Mouse (Mus musculus) heart, embryonic 10.5 days (tissue): ENCODE measurements around the gene Aspscr1. TPM values are rescaled to one million over a fixed set of nuclear protein-coding genes. Genes with fewer than 3 reads are reported as not detected.
"Not testable (repeated sequence)": the region's sequence is repeated elsewhere in the genome, so short reads cannot be mapped to it uniquely, and the experiment has no call there.

ENCODE experiments used
- DNase-seq: peaks from one replicate; pipeline ENCODE4 v3.0.0-alpha.2; 2017; ENCODE audit warnings: low spot score
- H3K27ac ChIP-seq: fragments of 300-500 bp; sonication (generic); 2 replicates; pipeline ENCODE4 v1.5.1; 2016; ENCODE audit warnings: mild to moderate bottlenecking
- H3K27me3 ChIP-seq: fragments of 300-500 bp; sonication (generic); 2 replicates; pipeline ENCODE4 v1.6.1; 2016; ENCODE audit warnings: mild to moderate bottlenecking; ENCODE audit not compliant: poor library complexity, insufficient read depth, severe bottlenecking
- H3K36me3 ChIP-seq: fragments of 300-500 bp; sonication (generic); 2 replicates; pipeline ENCODE4 v1.6.1; 2016; ENCODE audit warnings: mild to moderate bottlenecking, moderate library complexity
- H3K4me1 ChIP-seq: fragments of 300-500 bp; sonication (generic); 2 replicates; pipeline ENCODE4 v1.6.1; 2016; ENCODE audit warnings: mild to moderate bottlenecking
- H3K4me3 ChIP-seq: fragments of 300-500 bp; sonication (generic); 2 replicates; pipeline ENCODE4 v1.5.1; 2016; ENCODE audit warnings: mild to moderate bottlenecking, moderate library complexity
- H3K9me3 ChIP-seq: fragments of 300-500 bp; sonication (generic); 2 replicates; pipeline ENCODE4 v1.6.1; 2016; ENCODE audit warnings: mild to moderate bottlenecking, moderate library complexity
- WGBS: fragments of 180-500 bp; shearing (Covaris S2); methylation state at CpG from one replicate; pipeline ENCODE4 v1.1.7; 2016; 5-methylcytosine and 5-hydroxymethylcytosine counted together
- polyA plus RNA-seq: library from polyadenylated mRNA; unstranded; fragments of >200 nt; fragmentation: Nextera tagmentation; extraction: Ambion mirVana; gene quantifications from 2 replicates; pipeline ENCODE4 v1.2.1, GENCODE M21; 2016

The Aspscr1 gene
- polyA plus RNA-seq, 1 experiment from 2014 or later: 134 TPM

DNA sequence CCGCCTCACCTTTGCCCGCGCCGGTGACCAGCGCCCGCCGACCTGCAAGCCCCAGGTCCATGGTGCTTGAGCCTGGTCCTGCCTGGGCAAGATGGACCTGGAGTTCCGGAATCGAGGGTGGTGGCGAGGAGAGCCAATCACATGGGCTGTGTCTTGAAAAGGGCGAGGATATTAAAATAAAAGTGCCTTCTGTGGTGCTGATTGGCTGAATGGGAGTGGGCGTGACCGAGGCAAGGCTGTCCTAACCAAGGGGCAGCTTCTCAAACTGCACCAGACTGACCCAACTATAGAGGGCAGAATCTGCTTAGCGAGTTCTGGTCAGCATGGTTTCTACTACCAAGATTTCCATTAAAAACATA lies 54.4 kb downstream of the Aspscr1 start, which contains the start of gene Dcxr:
Dcxr (minus strand) TSS at position 113 of the 359 bp plus-strand sequence.
- peaks cover 24% of the 10 kb centered on the region for H3K4me1 ChIP-seq
- no peaks in the 10 kb centered on the region for H3K36me3 ChIP-seq
- peak within 1 kb of the TSS; percentile 42; the same call in 1 of the 2 replicates for H3K27ac ChIP-seq
- peaks cover 84% of the 10 kb centered on the region for H3K27me3 ChIP-seq
- H3K9me3 ChIP-seq: no peaks in the 10 kb centered on the region
- DNase-seq: peak; percentile 96
- peak within 1 kb of the TSS; percentile 75 for H3K4me3 ChIP-seq
- WGBS: 2% methylated on average over 14 of the region's 14 CpGs

- peaks cover 22% of the 10 kb centered on the region for H3K4me1 ChIP-seq
- no peak for DNase-seq
- 55% methylated on average over 12 of the region's 12 CpGs for WGBS
- H3K4me3 ChIP-seq: peak overlapping the region; percentile 75; the same call in 1 of the 2 replicates
- H3K36me3 ChIP-seq: no peaks in the 10 kb centered on the region
- H3K9me3 ChIP-seq: no peaks in the 10 kb centered on the region
- H3K27me3 ChIP-seq: peaks cover 82% of the 10 kb centered on the region
- no peak overlapping the region for H3K27ac ChIP-seq
These were observed 54.8 kb downstream of the Aspscr1 start for GRCm38 (mm10) chr11:120727564-120727963.

GRCm38 (mm10) chr11:120728530-120729240 lies 55.9 kb downstream of the Aspscr1 start:
- 59% methylated on average over 11 of the region's 11 CpGs for WGBS
- peak overlapping the region; percentile 31; the same call in 1 of the 2 replicates for H3K4me3 ChIP-seq

DNA sequence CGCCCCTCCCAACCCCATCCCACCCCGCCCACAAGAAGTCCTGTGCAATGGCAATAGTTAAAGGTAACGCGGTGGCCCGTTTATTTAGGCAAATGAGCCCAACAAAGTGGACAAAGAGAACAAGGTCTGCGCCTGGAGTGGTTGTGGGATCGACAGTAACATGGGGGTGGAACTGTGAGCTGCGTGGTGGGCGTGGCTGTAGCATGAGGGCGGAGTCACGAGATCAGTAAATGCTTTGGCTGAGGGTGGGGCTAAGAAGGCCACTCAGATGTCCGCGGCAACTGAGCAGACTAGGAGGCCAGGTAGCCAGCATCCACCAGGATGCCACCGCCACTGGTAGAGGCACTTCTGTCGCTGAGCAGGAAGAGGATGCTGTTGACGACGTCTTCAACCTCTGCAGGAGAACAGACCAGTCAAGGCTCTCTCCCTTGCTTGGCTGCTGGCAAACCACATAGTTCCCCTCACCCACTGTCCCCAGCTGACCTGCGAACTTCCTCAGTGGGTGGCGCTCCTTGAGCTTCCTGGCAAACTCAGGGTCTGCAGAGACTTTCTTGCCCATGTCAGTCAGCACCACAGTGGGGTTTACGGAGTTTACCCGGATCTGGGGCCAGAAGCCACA lies 56.8 kb downstream of the Aspscr1 start:
- not testable (repeated sequence) for H3K9me3 ChIP-seq, DNase-seq, H3K36me3 ChIP-seq, H3K27ac ChIP-seq
- peaks cover 74% of the 10 kb centered on the region for H3K27me3 ChIP-seq
- WGBS: under 1% methylated on average over 18 of the region's 21 CpGs
- peaks cover 22% of the 10 kb centered on the region for H3K4me1 ChIP-seq
- H3K4me3 ChIP-seq: peak overlapping the region; percentile 31

More at GRCm38 (mm10) chr11:120728530-120729240, 55.9 kb downstream of the Aspscr1 start:
- no peak overlapping the region for H3K27ac ChIP-seq
- peaks cover 22% of the 10 kb centered on the region for H3K4me1 ChIP-seq
- no peaks in the 10 kb centered on the region for H3K9me3 ChIP-seq
- no peaks in the 10 kb centered on the region for H3K36me3 ChIP-seq
- peaks cover 80% of the 10 kb centered on the region for H3K27me3 ChIP-seq
- DNase-seq: no peak

DNA sequence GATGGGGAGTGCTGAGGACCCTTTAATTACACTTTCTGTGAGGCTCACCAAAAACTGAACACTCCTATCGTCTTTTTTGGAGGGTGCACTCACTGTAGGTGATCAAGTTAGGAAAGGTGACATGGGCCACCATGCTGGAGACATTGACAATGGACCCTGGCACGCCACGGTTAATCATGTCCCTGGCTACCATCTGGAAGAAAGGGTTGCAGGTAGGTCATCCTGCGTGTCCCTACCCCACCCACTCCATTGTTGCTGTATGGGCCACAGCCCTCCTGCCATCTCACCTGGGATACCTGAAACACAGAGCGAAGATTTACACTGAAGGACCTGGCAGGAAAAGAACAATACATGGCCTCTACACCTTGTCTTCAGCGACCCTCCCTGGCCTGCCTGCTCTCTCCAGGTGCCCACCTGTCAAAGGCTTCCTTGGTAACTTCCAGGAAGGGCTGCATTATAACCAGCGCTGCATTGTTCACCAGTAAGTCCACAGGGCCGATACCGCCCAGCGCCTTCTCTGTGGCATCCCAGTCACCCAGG lies 57.6 kb downstream of the Aspscr1 start:
- Histone ChIP-seq H3K9me3 (no peaks in the 10 kb centered on the region), H3K4me1 (peaks cover 22% of the 10 kb centered on the region), H3K27ac (no peak overlapping the region), H3K27me3 (peaks cover 65% of the 10 kb centered on the region), H3K4me3 (no peak overlapping the region), H3K36me3 (no peaks in the 10 kb centered on the region)
- no peak for DNase-seq
- WGBS: 85% methylated on average over 10 of the region's 10 CpGs

- no peak for DNase-seq
- Histone ChIP-seq H3K27ac (no peak overlapping the region), H3K4me3 (no peak overlapping the region), H3K9me3 (no peaks in the 10 kb centered on the region), H3K36me3 (no peaks in the 10 kb centered on the region), H3K27me3 (peaks cover 55% of the 10 kb centered on the region), H3K4me1 (peaks cover 18% of the 10 kb centered on the region)
- WGBS: 93% methylated on average over 1 of the region's 1 CpGs
These were observed 58.6 kb downstream of the Aspscr1 start for GRCm38 (mm10) chr11:120731395-120731794.

DNA sequence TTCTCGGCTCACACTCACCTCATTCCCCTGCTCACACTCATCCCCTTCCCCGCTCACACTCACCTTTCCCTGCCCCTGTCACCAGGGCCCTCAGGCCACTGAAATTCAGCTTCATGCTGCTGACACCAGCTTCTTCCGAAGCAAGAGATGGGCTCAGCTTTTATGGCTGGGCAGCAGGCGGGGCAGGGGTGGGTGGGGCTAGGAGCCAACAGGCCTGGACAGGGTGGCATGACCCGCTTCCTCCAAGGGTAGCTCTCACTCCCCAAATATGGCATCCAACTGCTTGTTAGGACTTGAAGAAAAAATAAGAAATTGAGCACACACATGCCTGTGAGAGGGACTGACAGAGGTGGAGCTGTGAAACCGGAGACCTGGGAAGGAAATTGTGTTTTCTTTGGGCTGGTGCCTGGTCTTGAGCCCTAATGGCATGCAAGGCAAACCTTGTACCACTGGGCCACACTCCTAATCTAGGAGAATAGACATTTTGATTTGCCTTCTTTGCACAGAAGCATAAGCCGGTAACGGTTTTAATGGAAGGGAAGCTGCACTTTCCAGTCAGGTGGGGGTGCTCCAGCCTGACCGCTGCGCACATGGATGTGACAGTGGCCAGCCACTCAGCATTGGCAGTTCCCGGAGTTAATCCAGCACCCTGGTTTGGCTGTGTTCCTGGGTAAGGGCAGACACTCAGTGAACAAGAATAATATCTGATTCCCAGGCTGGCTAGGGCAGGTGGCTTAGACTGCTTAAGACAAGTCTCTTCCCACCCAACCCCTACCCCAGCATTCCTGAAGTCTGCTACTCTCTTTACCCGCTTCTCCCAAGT lies 59.3 kb downstream of the Aspscr1 start, which contains the start of gene Cbr2:
Cbr2 (minus strand) TSS at position 257 of the 823 bp plus-strand sequence.
- DNase-seq: no peak
- Histone ChIP-seq H3K36me3 (no peaks in the 10 kb centered on the region), H3K9me3 (no peaks in the 10 kb centered on the region), H3K4me1 (peaks cover 11% of the 10 kb centered on the region; the same call in 1 of the 2 replicates), H3K4me3 (no peak within 1 kb of the TSS), H3K27me3 (peaks cover 52% of the 10 kb centered on the region), H3K27ac (no peak within 1 kb of the TSS)
- 71% methylated on average over 12 of the region's 12 CpGs for WGBS

- Histone ChIP-seq H3K4me1 (peaks cover 11% of the 10 kb centered on the region; the same call in 1 of the 2 replicates), H3K27me3 (peaks cover 42% of the 10 kb centered on the region), H3K9me3 (no peaks in the 10 kb centered on the region), H3K4me3 (no peak overlapping the region), H3K36me3 (no peaks in the 10 kb centered on the region), H3K27ac (no peak overlapping the region)
- DNase-seq: no peak
- 68% methylated on average over 6 of the region's 6 CpGs for WGBS
These were observed 60.7 kb downstream of the Aspscr1 start for GRCm38 (mm10) chr11:120733521-120733920.

DNA sequence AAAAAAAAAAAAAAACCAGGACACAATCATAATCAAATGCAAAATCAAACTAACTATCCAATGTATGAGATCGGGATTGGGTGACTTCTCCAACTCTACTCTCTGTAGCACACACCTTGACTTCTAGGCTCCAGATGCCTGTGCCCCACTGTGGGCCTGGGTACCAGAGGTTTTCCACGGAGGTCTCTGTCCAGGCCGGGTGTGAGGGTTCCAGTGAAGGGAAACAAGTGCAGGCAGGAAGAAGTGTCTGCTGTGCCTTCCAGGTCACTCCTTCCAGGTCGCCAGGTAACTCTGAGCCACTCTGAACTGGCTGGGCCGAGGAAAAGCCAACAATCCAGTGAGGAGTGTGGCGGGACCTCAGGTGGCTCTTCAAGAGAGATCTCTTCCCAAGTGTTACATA lies 63.7 kb downstream of the Aspscr1 start:
- no peaks in the 10 kb centered on the region for H3K9me3 ChIP-seq
- 0 out of 2 replicates have a peak, but pooled peaks cover 4% of the 10 kb centered on the region for H3K4me1 ChIP-seq
- H3K36me3 ChIP-seq: no peaks in the 10 kb centered on the region
- no peak for DNase-seq
- peaks cover 17% of the 10 kb centered on the region; the same call in 1 of the 2 replicates for H3K27me3 ChIP-seq
- no peak overlapping the region for H3K27ac ChIP-seq
- 62% methylated on average over 6 of the region's 6 CpGs for WGBS
- H3K4me3 ChIP-seq: no peak overlapping the region

DNA sequence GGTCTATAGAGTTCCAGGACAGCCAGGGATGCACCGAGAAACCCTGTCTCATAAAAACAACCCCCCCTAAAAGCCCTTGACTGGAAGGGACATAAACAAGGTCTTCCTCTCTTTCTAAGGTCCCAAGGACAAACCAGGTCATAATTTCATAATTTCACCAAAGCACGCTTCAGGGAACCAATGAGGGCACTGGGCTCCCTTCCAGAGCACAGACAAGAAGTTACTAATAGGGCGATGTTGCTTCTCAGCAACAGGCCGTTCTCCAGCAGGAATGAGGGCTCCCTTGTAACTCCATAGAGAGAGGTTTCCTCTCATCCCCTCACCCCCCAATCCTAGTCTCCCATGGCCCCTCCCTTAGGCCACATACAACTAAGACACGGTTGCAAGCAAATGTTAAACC lies 68.2 kb downstream of the Aspscr1 start:
- Histone ChIP-seq H3K27me3 (0 out of 2 replicates have a peak, but pooled peaks cover 2% of the 10 kb centered on the region), H3K4me1 (no peaks in the 10 kb centered on the region), H3K27ac (no peak overlapping the region), H3K4me3 (no peak overlapping the region), H3K9me3 (no peaks in the 10 kb centered on the region), H3K36me3 (no peaks in the 10 kb centered on the region)
- WGBS: 88% methylated on average over 5 of the region's 5 CpGs
- no peak for DNase-seq

DNA sequence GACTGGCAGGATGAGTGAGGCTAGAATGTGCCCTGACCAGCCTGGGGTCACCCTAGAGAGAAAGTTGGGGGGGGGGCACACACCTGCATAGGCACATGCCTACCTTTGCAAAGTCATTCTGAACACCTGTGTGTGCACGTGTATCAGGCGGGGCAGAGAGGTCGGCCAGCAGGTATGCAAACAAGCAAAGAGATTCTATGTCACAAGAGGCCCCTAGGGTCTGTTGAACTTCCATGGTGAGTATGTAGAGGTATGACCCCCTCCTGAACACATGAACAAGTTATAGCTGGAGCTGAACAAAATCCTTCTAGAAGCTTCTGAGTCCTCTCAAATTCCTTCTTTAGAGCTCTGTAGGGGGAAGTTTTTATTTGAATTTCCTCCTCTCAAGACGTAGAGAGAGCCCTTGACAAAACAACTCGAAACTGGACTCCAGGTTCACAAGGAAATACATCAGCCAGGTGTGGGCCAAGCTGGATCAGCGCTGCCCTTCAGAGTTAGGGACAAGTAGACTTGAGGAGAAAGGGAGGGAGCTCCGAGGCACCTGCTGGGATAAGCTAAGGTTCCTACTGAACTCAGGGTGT lies 71.4 kb downstream of the Aspscr1 start:
- DNase-seq: no peak
- H3K9me3 ChIP-seq: no peaks in the 10 kb centered on the region
- 0 out of 2 replicates have a peak, but pooled peaks cover 2% of the 10 kb centered on the region for H3K27me3 ChIP-seq
- WGBS: 75% methylated on average over 7 of the region's 7 CpGs
- H3K4me3 ChIP-seq: no peak overlapping the region
- H3K4me1 ChIP-seq: no peaks in the 10 kb centered on the region
- H3K36me3 ChIP-seq: no peaks in the 10 kb centered on the region
- no peak overlapping the region for H3K27ac ChIP-seq

DNA sequence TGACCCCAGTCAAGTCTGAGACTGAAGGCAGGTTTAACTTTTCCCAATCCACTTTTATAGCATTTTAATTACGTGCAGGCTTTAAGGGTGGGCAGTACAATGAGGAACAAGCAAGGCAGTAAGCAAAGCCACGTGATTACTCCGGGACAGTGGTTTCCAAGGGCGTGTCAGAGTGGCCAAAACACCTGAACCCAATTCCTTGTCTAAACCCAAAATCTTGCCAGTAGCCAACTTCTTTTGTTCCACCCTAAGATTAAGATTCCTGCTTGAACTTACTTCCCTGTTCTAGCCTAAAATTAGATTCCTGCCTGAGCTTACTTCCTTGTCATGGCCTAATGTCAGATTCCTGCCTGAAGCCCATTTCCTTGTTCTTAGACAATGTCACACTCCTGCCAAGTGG lies 75.2 kb downstream of the Aspscr1 start:
- WGBS: 79% methylated on average over 4 of the region's 4 CpGs
- Histone ChIP-seq H3K9me3 (no peaks in the 10 kb centered on the region), H3K4me1 (no peaks in the 10 kb centered on the region), H3K36me3 (no peaks in the 10 kb centered on the region), H3K27ac (no peak overlapping the region), H3K27me3 (peaks cover 6% of the 10 kb centered on the region; the same call in 1 of the 2 replicates), H3K4me3 (no peak overlapping the region)
- no peak for DNase-seq
